Mouse (Mus musculus) CH12.LX (cell line): ENCODE data around the gene Pole2.

ENCODE experiments used
- CTCF ChIP-seq, 2 experiments: IDR thresholded peaks in 1 of 2; conservative IDR thresholded peaks in 1 of 2; 2 replicates each; pipeline ENCODE4 v1.5.1; 2011 to 2012; ENCODE audit warnings: low read depth in 2 of 2, low read length in 2 of 2, improper control_type of control experiment in 1 of 2, inconsistent platforms in 1 of 2, mild to moderate bottlenecking in 1 of 2, moderate library complexity in 1 of 2
- EP300 ChIP-seq: IDR thresholded peaks from 2 replicates; pipeline ENCODE4 v1.6.1; 2011; ENCODE audit warnings: low read length, improper control_type of control experiment
- IRF4 ChIP-seq: IDR thresholded peaks from 2 replicates; pipeline ENCODE4 v1.6.1; 2014; ENCODE audit warnings: low read depth, mild to moderate bottlenecking, inconsistent platforms, low read length, improper control_type of control experiment
- MAX ChIP-seq: IDR thresholded peaks from 2 replicates; pipeline ENCODE4 v1.6.1; 2011; ENCODE audit warnings: low read length, improper control_type of control experiment
- POLR2A ChIP-seq: IDR thresholded peaks from 2 replicates; pipeline ENCODE4 v1.6.1; 2011; ENCODE audit warnings: low read depth, mild to moderate bottlenecking, improper control_type of control experiment, low read length
- POLR2AphosphoS2 ChIP-seq: IDR thresholded peaks from 2 replicates; pipeline ENCODE4 v1.6.1; 2011; ENCODE audit warnings: low read depth, low read length, improper control_type of control experiment
- SMC3 ChIP-seq: IDR thresholded peaks from 2 replicates; pipeline ENCODE4 v1.6.1; 2011; ENCODE audit warnings: low read depth, low read length, improper control_type of control experiment
- TBP ChIP-seq: conservative IDR thresholded peaks from 2 replicates; pipeline ENCODE4 v1.6.1; 2011; ENCODE audit warnings: low read depth, low read length, improper control_type of control experiment
- TCF12 ChIP-seq: IDR thresholded peaks from 2 replicates; pipeline ENCODE4 v1.6.1; 2014; ENCODE audit warnings: low read depth, mild to moderate bottlenecking, inconsistent platforms, low read length, improper control_type of control experiment

- TF ChIP-seq CTCF (conservative IDR thresholded peaks at IDR 0.05 in 1 of 2, IDR thresholded peaks at IDR 0.05 in 1 of 2; ENCODE audit: low read depth in 2 of 2, low read length in 2 of 2) (peak in 1 of 2 experiments; percentile 49; a peak in 2 of 4 replicates), EP300 (no peak), MAX (no peak), TCF12 (no peak), POLR2A (no peak), IRF4 (no peak), TBP (no peak), POLR2AphosphoS2 (no peak), SMC3 (peak; percentile 43)
Measured at GRCm38 (mm10) chr12:69211057-69211456, 16.9 kb downstream of the Pole2 start.
